Mouse (Mus musculus) heart, postnatal 0 days (tissue): ENCODE measurements around the gene Gm8212. TPM values are rescaled to one million over a fixed set of nuclear protein-coding genes. Genes with fewer than 3 reads are reported as not detected.
"Not testable (repeated sequence)": the region's sequence is repeated elsewhere in the genome, so short reads cannot be mapped to it uniquely, and the experiment has no call there.

Experiments
- ATAC-seq: fragments of 200-750 bp; cut with Nextera tagmentation; 2 replicates; pipeline ENCODE4 v1.8.0; 2017; ENCODE audit warnings: low read depth, moderate number of reproducible peaks, moderate library complexity; ENCODE audit not compliant: insufficient read depth
- DNase-seq: peaks from one replicate; pipeline ENCODE4 v3.0.0-alpha.2; 2016; ENCODE audit warnings: low spot score
- H3K27ac ChIP-seq: fragments of 300-500 bp; sonication (generic); 2 replicates; pipeline ENCODE4 v1.5.1; 2014; ENCODE audit warnings: low read depth, mild to moderate bottlenecking
- H3K27me3 ChIP-seq: fragments of 300-500 bp; sonication (generic); 2 replicates; pipeline ENCODE4 v1.6.1; 2014; ENCODE audit warnings: low read length, mixed read lengths; ENCODE audit not compliant: control insufficient read depth, insufficient read depth
- H3K36me3 ChIP-seq: fragments of 300-500 bp; sonication (generic); replicated peaks from 2 replicates; pipeline ENCODE4 v1.6.1; 2014; ENCODE audit warnings: low read length, mixed read lengths; ENCODE audit not compliant: control insufficient read depth, insufficient read depth
- H3K4me1 ChIP-seq: fragments of 300-500 bp; sonication (generic); 2 replicates; pipeline ENCODE4 v1.6.1; 2014; ENCODE audit warnings: antibody characterized with exemption; ENCODE audit not compliant: control insufficient read depth, insufficient read depth
- H3K4me2 ChIP-seq: fragments of 300-500 bp; sonication (generic); 2 replicates; pipeline ENCODE4 v1.6.1; 2014; ENCODE audit warnings: low read depth, mild to moderate bottlenecking, low read length, moderate library complexity
- H3K4me3 ChIP-seq: fragments of 300-500 bp; sonication (generic); 2 replicates; pipeline ENCODE4 v1.5.1; 2014; ENCODE audit warnings: low read depth, low read length
- H3K9ac ChIP-seq: fragments of 300-500 bp; sonication (generic); replicated peaks from 2 replicates; pipeline ENCODE4 v1.6.1; 2014; ENCODE audit warnings: low read depth, low read length, mixed read lengths
- H3K9me3 ChIP-seq: fragments of 300-500 bp; sonication (generic); replicated peaks from 2 replicates; pipeline ENCODE4 v1.6.1; 2016; ENCODE audit warnings: low read length; ENCODE audit not compliant: control insufficient read depth
- CTCF ChIP-seq: IDR thresholded peaks from 2 replicates; pipeline ENCODE4 v1.5.1; 2016; ENCODE audit warnings: antibody characterized with exemption, control low read depth, low read depth
- EP300 ChIP-seq: IDR thresholded peaks from 2 replicates; pipeline ENCODE4 v1.6.1; 2016; ENCODE audit warnings: antibody characterized with exemption, low read depth
- WGBS: fragments of 180-500 bp; shearing (Covaris S2); extraction: QIAGEN DNeasy Blood & Tissue Kit; methylation state at CpG from one replicate; pipeline ENCODE4 v1.1.7; 2014; 5-methylcytosine and 5-hydroxymethylcytosine counted together
- polyA plus RNA-seq: library from polyadenylated mRNA; unstranded; fragments of >200 nt; fragmentation: Nextera tagmentation; extraction: Ambion mirVana; gene quantifications from 2 replicates; pipeline ENCODE4 v1.2.1, GENCODE M21; 2015
- total RNA-seq: library from RNA; depleted of rRNA; stranded (reverse); fragments of >200 nt; gene quantifications from 2 replicates; pipeline ENCODE4 v1.2.3, GENCODE M21; 2014; ENCODE audit warnings: low replicate concordance; rRNA removed

Gm8212 gene
- total RNA-seq, result not detected in 2 replicates
- not detected in 2 replicates for polyA plus RNA-seq

DNA sequence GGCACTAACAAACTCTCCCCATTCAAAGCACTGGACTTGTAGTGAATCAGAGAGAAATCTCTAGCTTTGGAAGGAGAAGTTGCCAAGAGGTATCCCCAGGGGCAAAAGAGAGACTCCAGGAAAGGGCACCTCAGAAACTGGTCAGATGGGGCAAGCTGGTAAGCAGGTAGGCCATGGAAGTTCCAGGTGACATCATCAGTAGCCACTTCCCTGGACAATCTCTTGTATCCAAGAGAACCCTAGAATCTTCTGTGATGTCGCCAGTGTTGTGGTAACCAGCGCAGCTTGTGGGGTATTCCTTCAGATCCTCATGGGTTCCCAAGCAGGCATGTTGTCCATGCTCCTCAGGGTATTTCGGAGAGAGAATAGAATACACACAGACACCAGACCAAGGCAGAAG, at the start of gene Gm8212:
Gene Gm8212 (plus strand): TSS at position 301 of the 400 bp plus-strand sequence.
- not testable (repeated sequence) for DNase-seq, H3K36me3 ChIP-seq, H3K4me1 ChIP-seq

DNA sequence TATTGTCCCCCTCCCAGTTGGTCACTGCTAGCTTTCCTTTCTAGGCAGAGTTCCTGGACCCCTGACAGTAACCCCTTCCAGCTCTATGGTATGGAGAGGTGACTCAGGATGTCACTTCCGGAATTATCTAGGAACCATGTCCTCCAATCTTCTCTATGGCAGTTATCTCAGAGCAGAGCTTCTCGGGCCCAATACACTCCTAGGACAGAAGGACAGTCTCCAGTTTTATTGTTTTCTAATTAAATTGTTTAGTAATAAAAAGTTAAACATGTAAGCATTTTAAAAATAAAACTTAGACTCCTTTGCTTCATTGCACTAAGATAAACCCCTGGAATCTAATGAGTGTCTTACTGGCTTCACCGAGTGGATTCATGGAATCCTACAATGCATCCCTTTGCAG, 15.7 kb downstream of the Gm8212 start, which contains the start of gene 4930503E14Rik:
Gene 4930503E14Rik (minus strand): TSS at position 101 of the 400 bp plus-strand sequence.
- not testable (repeated sequence) for H3K9me3 ChIP-seq, H3K27me3 ChIP-seq, H3K4me3 ChIP-seq, H3K9ac ChIP-seq, H3K4me1 ChIP-seq, DNase-seq, H3K27ac ChIP-seq, H3K36me3 ChIP-seq, ATAC-seq, H3K4me2 ChIP-seq
- 72% methylated on average over 3 of the region's 3 CpGs for WGBS

More for the DNA sequence above, at the start of gene Gm8212:
- ATAC-seq, H3K27me3 ChIP-seq, H3K27ac ChIP-seq, H3K9ac ChIP-seq, H3K4me2 ChIP-seq, H3K4me3 ChIP-seq, H3K9me3 ChIP-seq: not testable (repeated sequence)
- 77% methylated on average over 1 of the region's 3 CpGs for WGBS

DNA sequence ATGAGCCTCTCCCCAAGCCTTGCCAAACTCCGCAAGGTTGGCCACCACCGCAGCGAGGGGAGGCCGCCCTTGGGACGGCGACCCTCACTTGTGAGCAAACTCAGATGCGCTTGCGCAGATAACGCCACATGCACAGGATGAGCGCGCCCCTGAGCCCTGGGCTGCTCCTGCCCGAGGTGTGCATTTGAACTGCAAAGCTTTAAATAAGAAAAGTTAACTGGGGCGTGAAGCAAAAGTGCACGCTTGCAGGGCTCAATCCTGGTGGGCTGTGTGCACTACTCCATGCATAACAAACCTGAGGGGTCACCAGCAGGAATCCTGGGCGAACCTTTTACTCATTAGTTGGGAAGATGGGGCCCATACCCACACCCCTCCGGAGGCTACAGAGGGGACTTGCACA, 50.6 kb downstream of the Gm8212 start:
- no peak overlapping the region for H3K4me3 ChIP-seq
- TF ChIP-seq EP300, result no peak
- TF ChIP-seq CTCF, result no peak
- ATAC-seq (no peak), DNase-seq (no peak)
- no peaks in the 10 kb centered on the region; the same call in 1 of the 2 replicates for H3K9me3 ChIP-seq
- no peak overlapping the region for H3K9ac ChIP-seq
- H3K36me3 ChIP-seq, result no peaks in the 10 kb centered on the region
- 82% methylated on average over 16 of the region's 16 CpGs for WGBS
- no peak overlapping the region for H3K4me2 ChIP-seq
- H3K27ac ChIP-seq, result no peak overlapping the region
- H3K27me3 ChIP-seq, result no peaks in the 10 kb centered on the region
- H3K4me1 ChIP-seq, result no peaks in the 10 kb centered on the region

Other genes starting within 250 kb of the Gm8212 start
- not detected in 2 replicates for gene Ang5, start 240.6 kb upstream of the Gm8212 start, total RNA-seq
- not detected in 2 replicates for gene Ang5, start 240.6 kb upstream of the Gm8212 start, polyA plus RNA-seq
- gene Ang6, start 195.4 kb upstream of the Gm8212 start, total RNA-seq, result not detected in 2 replicates
- not detected in 2 replicates for gene Ang6, start 195.4 kb upstream of the Gm8212 start, polyA plus RNA-seq
- gene Ear2, start 95.0 kb upstream of the Gm8212 start, total RNA-seq, result not detected in 2 replicates
- 0.38 and 0.45 TPM in 2 replicates for gene Ear2, start 95.0 kb upstream of the Gm8212 start, polyA plus RNA-seq
- not detected in 2 replicates for gene Gm3327, start 73.8 kb upstream of the Gm8212 start, total RNA-seq
- gene Gm3327, start 73.8 kb upstream of the Gm8212 start, polyA plus RNA-seq, result not detected in 2 replicates
- not detected in 2 replicates for gene 4930503E14Rik, start 15.6 kb downstream of the Gm8212 start, total RNA-seq
- not detected in 2 replicates for gene 4930503E14Rik, start 15.6 kb downstream of the Gm8212 start, polyA plus RNA-seq
- gene Gm8220, start 87.9 kb downstream of the Gm8212 start, total RNA-seq, result not detected in 2 replicates
- gene Gm8220, start 87.9 kb downstream of the Gm8212 start, polyA plus RNA-seq, result not detected in 2 replicates
- not detected in 2 replicates for gene Gm5930, start 140.9 kb downstream of the Gm8212 start, total RNA-seq
- not detected in 2 replicates for gene Gm5930, start 140.9 kb downstream of the Gm8212 start, polyA plus RNA-seq
- gene Gm8229, start 167.7 kb downstream of the Gm8212 start, total RNA-seq, result not detected in 2 replicates
- gene Gm8229, start 167.7 kb downstream of the Gm8212 start, polyA plus RNA-seq, result not detected in 2 replicates
- not detected in 2 replicates for gene Gm3371, start 213.0 kb downstream of the Gm8212 start, total RNA-seq
- gene Gm3371, start 213.0 kb downstream of the Gm8212 start, polyA plus RNA-seq, result not detected in 2 replicates
- not detected in 2 replicates for gene Gm8232, start 236.0 kb downstream of the Gm8212 start, total RNA-seq
- gene Gm8232, start 236.0 kb downstream of the Gm8212 start, polyA plus RNA-seq, result not detected in 2 replicates